Mouse (Mus musculus): ENCODE data around the gene Tsen34. TPM values are rescaled to one million over a fixed set of nuclear protein-coding genes. Genes with fewer than 3 reads are reported as not detected.
"Not testable (repeated sequence)": the region's sequence is repeated elsewhere in the genome, so short reads cannot be mapped to it uniquely, and the experiment has no call there.

Gene Tsen34
- polyA plus RNA-seq, 1 experiment = 57.6 TPM

DNA sequence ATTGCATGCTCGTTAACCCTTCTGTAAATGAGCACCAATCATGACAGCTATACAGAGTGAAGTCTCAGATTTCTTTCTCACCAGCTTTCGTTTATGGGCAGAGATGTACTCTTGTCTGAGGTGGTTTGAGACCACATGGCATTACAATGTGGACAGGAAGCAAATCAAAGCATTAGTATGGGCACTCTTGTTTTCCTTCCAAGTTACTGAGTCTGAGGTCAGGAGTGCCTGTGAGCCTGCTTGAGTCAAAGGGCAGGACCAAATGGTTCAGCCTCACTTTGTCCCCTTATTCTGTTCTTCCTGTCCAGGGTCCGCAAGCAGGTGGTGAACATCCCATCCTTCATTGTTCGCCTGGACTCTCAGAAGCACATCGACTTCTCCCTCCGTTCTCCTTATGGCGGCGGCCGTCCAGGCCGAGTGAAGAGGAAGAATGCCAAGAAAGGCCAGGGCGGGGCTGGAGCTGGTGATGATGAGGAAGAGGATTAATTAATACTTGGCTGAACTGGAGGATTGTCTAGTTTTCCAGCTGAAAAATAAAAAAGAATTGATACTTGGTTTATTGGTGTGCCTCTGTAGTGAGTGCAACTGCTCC is 13.8 kb downstream of the Tsen34 start:
- no peak overlapping the region for H3K4me3 ChIP-seq (ENCODE audit: control insufficient read depth, insufficient read depth, low read length)

GRCm38 (mm10) chr7:3707027-3707426 is 14.4 kb downstream of the Tsen34 start:
- WGBS = 41% methylated on average over 4 of the region's 4 CpGs
- Histone ChIP-seq H3K27me3 (ENCODE audit: control insufficient read depth, insufficient read depth, low read length) (no peaks in the 10 kb centered on the region), H3K36me3 (ENCODE audit: control insufficient read depth, insufficient read depth, low read length) (peaks cover 31% of the 10 kb centered on the region), H3K4me1 (replicated peaks; ENCODE audit: control insufficient read depth, insufficient read depth, low read length) (peaks cover 12% of the 10 kb centered on the region), H3K27ac (ENCODE audit: control insufficient read depth, insufficient read depth, low read length) (no peak overlapping the region), H3K4me3 (ENCODE audit: control insufficient read depth, insufficient read depth, low read length) (no peak overlapping the region)
- TF ChIP-seq POLR2A (IDR thresholded peaks at IDR 0.05; ENCODE audit: control insufficient read depth, extremely low read depth, insufficient read depth, low read length, poor library complexity) (no peak), CTCF (IDR thresholded peaks at IDR 0.05; ENCODE audit: borderline replicate concordance, control insufficient read depth, extremely low read depth, insufficient read depth, low read length, poor library complexity) (no peak)
- DNase-seq = no peak

More for the DNA sequence above, 13.8 kb downstream of the Tsen34 start:
- WGBS = 63% methylated on average over 11 of the region's 11 CpGs
- H3K4me1 ChIP-seq (replicated peaks; ENCODE audit: control insufficient read depth, insufficient read depth, low read length) = peaks cover 12% of the 10 kb centered on the region
- DNase-seq = no peak
- H3K27ac ChIP-seq (ENCODE audit: control insufficient read depth, insufficient read depth, low read length) = no peak overlapping the region
- TF ChIP-seq CTCF (IDR thresholded peaks at IDR 0.05; ENCODE audit: borderline replicate concordance, control insufficient read depth, extremely low read depth, insufficient read depth, low read length, poor library complexity) = no peak
- TF ChIP-seq POLR2A (IDR thresholded peaks at IDR 0.05; ENCODE audit: control insufficient read depth, extremely low read depth, insufficient read depth, low read length, poor library complexity) = no peak
- peaks cover 31% of the 10 kb centered on the region for H3K36me3 ChIP-seq (ENCODE audit: control insufficient read depth, insufficient read depth, low read length)
- no peaks in the 10 kb centered on the region for H3K27me3 ChIP-seq (ENCODE audit: control insufficient read depth, insufficient read depth, low read length)

DNA sequence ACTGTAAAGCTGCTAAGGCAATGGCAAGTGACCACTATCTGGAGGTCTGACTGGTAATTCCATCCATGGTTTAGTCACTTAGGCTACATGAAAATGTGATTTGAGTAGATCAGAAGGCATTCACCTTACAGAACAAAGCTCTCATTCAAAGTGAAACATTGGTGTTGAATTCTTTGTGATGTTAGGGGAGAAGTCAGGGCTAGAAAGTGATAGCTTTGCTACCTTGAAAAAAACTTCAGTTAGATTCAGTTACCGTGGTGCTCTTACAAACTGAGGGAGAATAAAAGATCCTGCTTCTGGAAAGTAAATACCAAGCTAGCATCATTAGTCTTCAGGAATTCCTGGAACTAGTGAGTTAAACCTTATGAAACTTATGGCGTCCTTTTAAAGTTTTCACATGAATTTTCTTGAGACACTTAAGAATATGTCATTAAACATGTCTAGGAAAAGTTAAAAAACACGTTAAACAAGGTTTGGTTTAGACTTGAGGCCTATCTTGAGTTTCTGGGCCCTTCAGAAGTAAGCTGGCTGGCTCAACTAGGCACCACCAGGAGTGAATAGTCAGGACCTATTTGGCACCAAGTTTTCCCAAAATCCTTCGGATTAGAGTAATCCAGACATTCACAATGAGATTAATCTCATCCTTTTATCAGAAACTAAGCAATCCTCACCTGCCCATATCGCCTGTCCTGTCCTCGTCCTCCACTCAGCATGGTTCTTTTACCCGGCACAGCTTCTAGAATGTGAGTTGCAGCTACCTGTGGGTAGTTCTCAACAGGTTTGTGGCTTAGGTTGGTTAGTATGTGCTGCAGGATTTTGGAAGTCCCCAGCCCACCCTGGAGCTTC is 15.1 kb downstream of the Tsen34 start:
- H3K27me3 ChIP-seq (ENCODE audit: control insufficient read depth, insufficient read depth, low read length) = no peaks in the 10 kb centered on the region
- no peak overlapping the region for H3K27ac ChIP-seq (ENCODE audit: control insufficient read depth, insufficient read depth, low read length)
- H3K36me3 ChIP-seq (ENCODE audit: control insufficient read depth, insufficient read depth, low read length) = peaks cover 31% of the 10 kb centered on the region
- WGBS = 81% methylated on average over 7 of the region's 7 CpGs
- TF ChIP-seq CTCF (IDR thresholded peaks at IDR 0.05; ENCODE audit: borderline replicate concordance, control insufficient read depth, extremely low read depth, insufficient read depth, low read length, poor library complexity) = no peak
- DNase-seq = no peak
- peaks cover 12% of the 10 kb centered on the region for H3K4me1 ChIP-seq (replicated peaks; ENCODE audit: control insufficient read depth, insufficient read depth, low read length)
- no peak overlapping the region for H3K4me3 ChIP-seq (ENCODE audit: control insufficient read depth, insufficient read depth, low read length)

DNA sequence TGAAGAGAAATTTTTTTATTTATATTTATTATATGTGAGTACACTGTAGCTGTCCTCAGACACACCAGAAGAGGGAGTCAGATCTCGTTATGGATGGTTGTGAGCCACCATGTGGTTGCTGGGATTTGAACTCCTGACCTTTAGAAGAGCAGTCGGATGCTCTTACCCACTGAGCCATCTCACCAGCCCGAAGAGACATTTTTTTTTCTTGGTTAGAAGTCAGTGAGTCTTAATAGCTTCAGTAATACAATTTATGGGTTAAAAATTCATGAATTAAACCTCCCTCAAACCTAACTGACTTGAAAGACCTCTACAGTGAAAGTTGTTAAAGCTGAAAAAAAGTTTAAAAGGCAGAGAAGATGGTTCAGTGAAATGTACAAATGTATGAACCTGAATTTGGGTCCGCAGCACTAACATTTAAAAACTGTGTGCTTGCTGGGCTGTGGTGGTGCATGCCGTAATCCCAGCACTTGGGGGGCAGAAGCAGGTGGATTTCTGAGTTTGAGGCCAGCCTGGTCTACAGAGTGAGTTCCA is 15.9 kb downstream of the Tsen34 start:
- H3K36me3 ChIP-seq (ENCODE audit: control insufficient read depth, insufficient read depth, low read length) = peaks cover 31% of the 10 kb centered on the region
- H3K27ac ChIP-seq (ENCODE audit: control insufficient read depth, insufficient read depth, low read length); H3K27me3 ChIP-seq (ENCODE audit: control insufficient read depth, insufficient read depth, low read length); DNase-seq; H3K4me3 ChIP-seq (ENCODE audit: control insufficient read depth, insufficient read depth, low read length): not testable (repeated sequence)
- 74% methylated on average over 5 of the region's 5 CpGs for WGBS
- peaks cover 10% of the 10 kb centered on the region for H3K4me1 ChIP-seq (replicated peaks; ENCODE audit: control insufficient read depth, insufficient read depth, low read length)

- H3K27ac ChIP-seq (ENCODE audit: control insufficient read depth, insufficient read depth, low read length) = no peak overlapping the region
- DNase-seq = no peak
- H3K36me3 ChIP-seq (ENCODE audit: control insufficient read depth, insufficient read depth, low read length) = peaks cover 31% of the 10 kb centered on the region
- TF ChIP-seq CTCF (IDR thresholded peaks at IDR 0.05; ENCODE audit: borderline replicate concordance, control insufficient read depth, extremely low read depth, insufficient read depth, low read length, poor library complexity) = no peak
- TF ChIP-seq POLR2A (IDR thresholded peaks at IDR 0.05; ENCODE audit: control insufficient read depth, extremely low read depth, insufficient read depth, low read length, poor library complexity) = no peak
- 95% methylated on average over 1 of the region's 1 CpGs for WGBS
- no peaks in the 10 kb centered on the region for H3K27me3 ChIP-seq (ENCODE audit: control insufficient read depth, insufficient read depth, low read length)
- H3K4me1 ChIP-seq (replicated peaks; ENCODE audit: control insufficient read depth, insufficient read depth, low read length) = peaks cover 10% of the 10 kb centered on the region
- no peak overlapping the region for H3K4me3 ChIP-seq (ENCODE audit: control insufficient read depth, insufficient read depth, low read length)
Observed at GRCm38 (mm10) chr7:3709000-3709399, 16.3 kb downstream of the Tsen34 start.

GRCm38 (mm10) chr7:3712264-3712942 is 19.7 kb downstream of the Tsen34 start:
- H3K4me3 ChIP-seq (ENCODE audit: control insufficient read depth, insufficient read depth, low read length) = no peak overlapping the region
- peaks cover 9% of the 10 kb centered on the region for H3K36me3 ChIP-seq (ENCODE audit: control insufficient read depth, insufficient read depth, low read length)
- no peak overlapping the region for H3K27ac ChIP-seq (ENCODE audit: control insufficient read depth, insufficient read depth, low read length)
- WGBS = 80% methylated on average over 5 of the region's 5 CpGs
- H3K27me3 ChIP-seq (ENCODE audit: control insufficient read depth, insufficient read depth, low read length) = no peaks in the 10 kb centered on the region
- no peak for DNase-seq
- TF ChIP-seq POLR2A (IDR thresholded peaks at IDR 0.05; ENCODE audit: control insufficient read depth, extremely low read depth, insufficient read depth, low read length, poor library complexity) = no peak
- no peak for TF ChIP-seq CTCF (IDR thresholded peaks at IDR 0.05; ENCODE audit: borderline replicate concordance, control insufficient read depth, extremely low read depth, insufficient read depth, low read length, poor library complexity)
- no peaks in the 10 kb centered on the region for H3K4me1 ChIP-seq (replicated peaks; ENCODE audit: control insufficient read depth, insufficient read depth, low read length)

All from thymus, adult 2 months (tissue).